Mouse (Mus musculus): Measurements from ENCODE around the gene Nptn. TPM values are rescaled to one million over a fixed set of nuclear protein-coding genes. Genes with fewer than 3 reads are reported as not detected.

Nptn gene
- polyA plus RNA-seq (2014; fragmentation: Illumina TruSeq; extraction: RNeasy Lipid Tissue Mini Kit (QIAGEN cat#74804); ENCODE audit: low read depth, low replicate concordance), result 758 TPM

GRCm38 (mm10) chr9:58581958-58582540 is at the start of gene Nptn:
TSS of gene Nptn (plus strand) at chr9:58582240.

GRCm38 (mm10) chr9:58554908-58555684 is 26.9 kb upstream of the Nptn start, which contains the start of gene Cd276:
TSS of gene Cd276 (minus strand) at chr9:58555437.

Other genes with a start within 250 kb of the Nptn start
- gene Tbc1d21, start 211.8 kb upstream of the Nptn start, polyA plus RNA-seq (2014; fragmentation: Illumina TruSeq; extraction: RNeasy Lipid Tissue Mini Kit (QIAGEN cat#74804); ENCODE audit: low read depth, low replicate concordance), result not detected
- not detected for gene Insyn1, start 93.6 kb upstream of the Nptn start, polyA plus RNA-seq (2014; fragmentation: Illumina TruSeq; extraction: RNeasy Lipid Tissue Mini Kit (QIAGEN cat#74804); ENCODE audit: low read depth, low replicate concordance)
- gene Cd276, start 26.8 kb upstream of the Nptn start, polyA plus RNA-seq (2014; fragmentation: Illumina TruSeq; extraction: RNeasy Lipid Tissue Mini Kit (QIAGEN cat#74804); ENCODE audit: low read depth, low replicate concordance), result 0.32 TPM
- gene Rec114, start 161.7 kb downstream of the Nptn start, polyA plus RNA-seq (2014; fragmentation: Illumina TruSeq; extraction: RNeasy Lipid Tissue Mini Kit (QIAGEN cat#74804); ENCODE audit: low read depth, low replicate concordance), result not detected
- gene Hcn4, start 241.2 kb downstream of the Nptn start, polyA plus RNA-seq (2014; fragmentation: Illumina TruSeq; extraction: RNeasy Lipid Tissue Mini Kit (QIAGEN cat#74804); ENCODE audit: low read depth, low replicate concordance), result not detected

Measured in kidney, adult 10 weeks (tissue).